Mouse (Mus musculus) hindbrain, embryonic 13.5 days (tissue): ENCODE data around the gene Dapk1. TPM values are rescaled to one million over a fixed set of nuclear protein-coding genes. Genes with fewer than 3 reads are reported as not detected.
"Not testable (repeated sequence)": the region's sequence is repeated elsewhere in the genome, so short reads cannot be mapped to it uniquely, and the experiment has no call there.

Experiments used
- ATAC-seq: fragments of 200-750 bp; cut with Nextera tagmentation; 2 replicates; pipeline ENCODE4 v1.8.0; 2017; ENCODE audit warnings: moderate TSS enrichment; ENCODE audit not compliant: low FRiP score
- H3K27ac ChIP-seq: fragments of 300-500 bp; sonication (generic); 2 replicates; pipeline ENCODE4 v1.5.1; 2015; ENCODE audit warnings: inconsistent platforms, mild to moderate bottlenecking, moderate library complexity
- H3K27me3 ChIP-seq: fragments of 300-500 bp; sonication (generic); 2 replicates; pipeline ENCODE4 v1.6.1; 2015; ENCODE audit warnings: mild to moderate bottlenecking, inconsistent platforms
- H3K36me3 ChIP-seq: fragments of 300-500 bp; sonication (generic); 2 replicates; pipeline ENCODE4 v1.6.1; 2015; ENCODE audit warnings: mild to moderate bottlenecking, inconsistent platforms
- H3K4me1 ChIP-seq: fragments of 300-500 bp; sonication (generic); replicated peaks from 2 replicates; pipeline ENCODE4 v1.6.1; 2015; ENCODE audit warnings: inconsistent platforms
- H3K4me2 ChIP-seq: fragments of 300-500 bp; sonication (generic); 2 replicates; pipeline ENCODE4 v1.6.1; 2015; ENCODE audit warnings: inconsistent platforms, mild to moderate bottlenecking, moderate library complexity
- H3K4me3 ChIP-seq: fragments of 300-500 bp; sonication (generic); 2 replicates; pipeline ENCODE4 v1.5.1; 2015; ENCODE audit warnings: mild to moderate bottlenecking, inconsistent platforms
- H3K9ac ChIP-seq: fragments of 300-500 bp; sonication (generic); 2 replicates; pipeline ENCODE4 v1.6.1; 2015; ENCODE audit warnings: mild to moderate bottlenecking, inconsistent platforms
- H3K9me3 ChIP-seq: fragments of 300-500 bp; sonication (generic); 2 replicates; pipeline ENCODE4 v1.6.1; 2016; ENCODE audit warnings: inconsistent platforms
- WGBS: fragments of 180-500 bp; shearing (Covaris S2); methylation state at CpG from one replicate; pipeline ENCODE4 v1.1.7; 2015; 5-methylcytosine and 5-hydroxymethylcytosine counted together
- polyA plus RNA-seq: library from polyadenylated mRNA; unstranded; fragments of >200 nt; fragmentation: Nextera tagmentation; extraction: Ambion mirVana; gene quantifications from 2 replicates; pipeline ENCODE4 v1.2.1, GENCODE M21; 2015

Gene Dapk1
- polyA plus RNA-seq, 1 experiment from 2014 or later, result 37.9 TPM

GRCm38 (mm10) chr13:60602416-60603251 lies 887 bp downstream of the Dapk1 start:
- H3K4me1 ChIP-seq, result peaks cover 41% of the 10 kb centered on the region
- peak overlapping the region; percentile 95 for H3K27ac ChIP-seq
- peak overlapping the region; percentile 65 for H3K4me2 ChIP-seq
- WGBS, result 4% methylated on average over 34 of the region's 34 CpGs
- no peaks in the 10 kb centered on the region for H3K9me3 ChIP-seq
- H3K9ac ChIP-seq, result peak overlapping the region; percentile 93
- peaks cover 17% of the 10 kb centered on the region; the same call in 1 of the 2 replicates for H3K36me3 ChIP-seq
- H3K4me3 ChIP-seq, result peak overlapping the region; percentile 89
- ATAC-seq, result peak; percentile 72
- no peaks in the 10 kb centered on the region for H3K27me3 ChIP-seq

- Histone ChIP-seq H3K4me1 (peaks cover 45% of the 10 kb centered on the region), H3K9ac (peak overlapping the region; percentile 93), H3K27me3 (no peaks in the 10 kb centered on the region), H3K9me3 (no peaks in the 10 kb centered on the region), H3K4me3 (peak overlapping the region; percentile 89), H3K4me2 (peak overlapping the region; percentile 65), H3K36me3 (peaks cover 18% of the 10 kb centered on the region; the same call in 1 of the 2 replicates), H3K27ac (peak overlapping the region; percentile 95)
- no peak for ATAC-seq
- WGBS, result 44% methylated on average over 5 of the region's 5 CpGs
Measured at GRCm38 (mm10) chr13:60603252-60603562, 1.5 kb downstream of the Dapk1 start.

GRCm38 (mm10) chr13:60607411-60607810 lies 5.7 kb downstream of the Dapk1 start:
- peaks cover 34% of the 10 kb centered on the region for H3K36me3 ChIP-seq
- no peaks in the 10 kb centered on the region for H3K9me3 ChIP-seq
- no peaks in the 10 kb centered on the region for H3K27me3 ChIP-seq
- WGBS, result 85% methylated on average over 8 of the region's 8 CpGs
- H3K9ac ChIP-seq, result no peak overlapping the region
- peaks cover 69% of the 10 kb centered on the region for H3K4me1 ChIP-seq
- ATAC-seq, result no peak
- H3K4me2 ChIP-seq, result no peak overlapping the region
- H3K27ac ChIP-seq, result no peak overlapping the region
- no peak overlapping the region for H3K4me3 ChIP-seq

- Histone ChIP-seq H3K9ac (no peak overlapping the region), H3K4me3 (no peak overlapping the region), H3K27ac (no peak overlapping the region), H3K4me1 (peaks cover 69% of the 10 kb centered on the region), H3K36me3 (peaks cover 36% of the 10 kb centered on the region), H3K4me2 (no peak overlapping the region), H3K9me3 (no peaks in the 10 kb centered on the region), H3K27me3 (no peaks in the 10 kb centered on the region)
- WGBS, result 79% methylated on average over 8 of the region's 8 CpGs
- no peak for ATAC-seq
Measured at GRCm38 (mm10) chr13:60608411-60609046, 6.8 kb downstream of the Dapk1 start.

DNA sequence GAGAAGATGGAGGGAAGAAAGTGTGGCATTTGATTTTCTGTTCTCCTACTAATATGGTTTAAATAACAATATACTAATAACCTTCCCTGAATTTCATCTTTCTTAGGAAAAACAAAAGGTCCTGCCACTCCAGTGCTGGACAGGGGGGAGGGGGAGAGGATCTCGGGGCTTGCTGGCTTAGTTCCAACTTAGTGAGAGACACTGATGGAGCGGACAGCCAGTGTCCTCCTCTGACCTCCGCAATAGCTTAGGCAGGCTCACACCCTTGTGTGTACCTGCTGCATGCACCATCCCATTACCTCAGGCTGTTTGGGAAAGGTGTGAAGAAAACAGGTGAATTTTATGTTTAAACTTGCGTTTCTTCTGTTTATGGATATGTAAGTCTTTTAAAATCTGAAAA lies 7.5 kb downstream of the Dapk1 start:
- Histone ChIP-seq H3K4me2 (no peak overlapping the region), H3K9ac (no peak overlapping the region), H3K4me3 (no peak overlapping the region), H3K4me1 (peaks cover 67% of the 10 kb centered on the region), H3K27ac (no peak overlapping the region), H3K36me3 (peaks cover 36% of the 10 kb centered on the region), H3K9me3 (no peaks in the 10 kb centered on the region), H3K27me3 (no peaks in the 10 kb centered on the region)
- ATAC-seq, result no peak
- WGBS, result 52% methylated on average over 4 of the region's 4 CpGs

- Histone ChIP-seq H3K4me2 (no peak overlapping the region), H3K36me3 (peaks cover 30% of the 10 kb centered on the region), H3K9ac (no peak overlapping the region), H3K27ac (no peak overlapping the region), H3K27me3 (no peaks in the 10 kb centered on the region), H3K9me3 (no peaks in the 10 kb centered on the region), H3K4me1 (peaks cover 68% of the 10 kb centered on the region), H3K4me3 (no peak overlapping the region)
- WGBS, result 39% methylated on average over 6 of the region's 6 CpGs
- ATAC-seq, result no peak
Measured at GRCm38 (mm10) chr13:60610558-60610957, 8.8 kb downstream of the Dapk1 start.

DNA sequence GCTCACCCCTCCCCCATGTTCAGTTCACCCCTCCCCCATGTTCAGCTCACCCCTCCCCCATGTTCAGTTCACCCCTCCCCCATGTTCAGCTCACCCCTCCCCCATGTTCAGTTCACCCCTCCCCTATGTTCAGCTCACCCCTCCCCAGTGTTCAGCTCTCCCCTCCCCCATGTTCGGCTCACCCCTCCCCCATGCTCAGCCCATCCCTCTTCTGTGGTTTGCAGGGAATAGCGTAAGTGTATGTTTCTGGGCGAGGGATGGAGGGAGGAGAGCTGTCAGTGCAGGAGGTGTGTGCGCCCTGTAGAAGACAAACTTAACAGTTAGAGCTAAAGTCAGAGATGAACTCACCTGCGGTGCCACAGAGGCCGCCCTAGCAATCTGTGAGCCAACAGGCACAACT lies 9.2 kb downstream of the Dapk1 start:
- Histone ChIP-seq H3K4me1 (peaks cover 68% of the 10 kb centered on the region), H3K36me3 (peaks cover 30% of the 10 kb centered on the region)
- H3K9ac ChIP-seq, H3K4me3 ChIP-seq, H3K27ac ChIP-seq, H3K4me2 ChIP-seq, H3K27me3 ChIP-seq, ATAC-seq, H3K9me3 ChIP-seq: not testable (repeated sequence)
- 80% methylated on average over 6 of the region's 6 CpGs for WGBS

DNA sequence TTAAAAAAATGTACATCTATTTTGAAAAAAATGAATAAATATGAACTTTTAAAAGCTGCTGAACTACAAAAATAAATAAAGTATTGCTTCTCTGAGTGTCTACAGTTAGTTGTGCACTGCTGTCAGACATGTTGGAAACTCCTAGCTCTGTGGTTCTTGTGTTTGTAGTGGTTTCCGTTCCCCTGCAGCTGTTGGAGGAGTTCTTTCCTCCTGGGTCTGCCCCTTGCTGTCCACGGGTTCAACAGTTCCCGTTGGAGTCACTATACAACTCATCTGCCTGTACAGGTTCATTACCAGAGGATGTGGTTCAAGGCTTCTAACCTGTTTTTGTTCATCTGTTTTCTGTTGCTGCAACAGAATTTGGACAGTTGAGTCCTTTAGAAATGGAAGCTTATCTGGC lies 10.4 kb downstream of the Dapk1 start:
- Histone ChIP-seq H3K4me1 (peaks cover 64% of the 10 kb centered on the region), H3K9ac (no peak overlapping the region), H3K36me3 (peaks cover 23% of the 10 kb centered on the region), H3K27ac (no peak overlapping the region), H3K27me3 (no peaks in the 10 kb centered on the region), H3K9me3 (no peaks in the 10 kb centered on the region), H3K4me3 (no peak overlapping the region), H3K4me2 (no peak overlapping the region)
- WGBS, result 72% methylated on average over 3 of the region's 3 CpGs
- no peak for ATAC-seq

DNA sequence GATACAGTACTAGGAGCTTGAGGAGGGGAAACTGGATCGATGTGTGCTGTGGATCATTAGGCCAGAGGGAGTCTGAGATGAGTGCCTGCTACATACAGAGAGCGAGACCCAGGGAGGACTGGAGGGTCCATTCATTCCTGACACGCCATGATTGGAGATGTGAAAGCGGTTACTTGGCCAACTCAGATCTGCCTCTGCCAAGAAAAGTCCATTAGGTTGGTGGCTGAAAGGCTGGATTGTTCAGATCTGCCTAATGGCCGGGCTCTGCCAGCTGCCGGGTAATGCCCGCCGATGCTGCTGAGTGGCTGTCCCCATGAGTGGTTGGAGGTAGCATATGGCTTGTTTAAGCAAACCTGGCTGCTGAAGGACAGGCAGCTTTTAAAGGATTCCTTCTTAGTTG lies 12.4 kb downstream of the Dapk1 start:
- peaks cover 63% of the 10 kb centered on the region for H3K4me1 ChIP-seq
- peaks cover 22% of the 10 kb centered on the region for H3K36me3 ChIP-seq
- H3K4me2 ChIP-seq, result no peak overlapping the region
- no peak overlapping the region for H3K9ac ChIP-seq
- WGBS, result 61% methylated on average over 8 of the region's 8 CpGs
- H3K27me3 ChIP-seq, result no peaks in the 10 kb centered on the region
- no peak overlapping the region for H3K4me3 ChIP-seq
- peak; percentile 70 for ATAC-seq
- peak overlapping the region; percentile 68 for H3K27ac ChIP-seq
- no peaks in the 10 kb centered on the region for H3K9me3 ChIP-seq

GRCm38 (mm10) chr13:60615057-60615650 lies 13.4 kb downstream of the Dapk1 start:
- Histone ChIP-seq H3K27me3 (no peaks in the 10 kb centered on the region), H3K36me3 (peaks cover 22% of the 10 kb centered on the region), H3K4me1 (peaks cover 66% of the 10 kb centered on the region), H3K9me3 (no peaks in the 10 kb centered on the region), H3K9ac (no peak overlapping the region), H3K4me3 (no peak overlapping the region), H3K27ac (0 out of 2 replicates have a peak overlapping the region, but pooled peaks have one; percentile 52), H3K4me2 (no peak overlapping the region)
- WGBS, result 70% methylated on average over 15 of the region's 15 CpGs
- ATAC-seq, result no peak

DNA sequence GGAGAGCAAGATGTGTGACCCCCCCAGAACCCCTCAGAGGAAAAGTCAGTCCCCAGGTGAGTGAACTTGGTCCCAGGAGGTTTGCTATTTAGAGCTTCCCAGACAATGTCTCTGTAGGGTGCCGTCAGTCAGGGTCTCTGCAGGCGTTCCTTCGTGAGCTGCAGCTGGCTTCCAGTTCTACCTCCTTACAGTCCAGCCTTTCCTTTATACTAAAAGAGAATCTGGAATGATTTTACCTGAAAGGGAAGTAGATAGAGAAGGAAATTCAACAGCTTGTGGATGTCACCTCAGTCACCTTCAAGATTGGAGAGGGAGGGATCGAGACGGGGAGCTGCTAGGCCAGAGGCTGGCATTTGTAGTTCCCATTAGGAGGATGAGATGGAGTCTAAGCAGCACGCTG lies 14.3 kb downstream of the Dapk1 start:
- Histone ChIP-seq H3K4me2 (no peak overlapping the region), H3K27me3 (no peaks in the 10 kb centered on the region), H3K4me1 (peaks cover 67% of the 10 kb centered on the region), H3K4me3 (no peak overlapping the region), H3K27ac (no peak overlapping the region), H3K36me3 (peaks cover 21% of the 10 kb centered on the region), H3K9me3 (no peaks in the 10 kb centered on the region), H3K9ac (no peak overlapping the region)
- ATAC-seq, result no peak
- WGBS, result 39% methylated on average over 6 of the region's 6 CpGs

- peaks cover 7% of the 10 kb centered on the region for H3K36me3 ChIP-seq
- H3K4me2 ChIP-seq, result no peak overlapping the region
- H3K27ac ChIP-seq, result 0 out of 2 replicates have a peak overlapping the region, but pooled peaks have one; percentile 12
- no peaks in the 10 kb centered on the region for H3K27me3 ChIP-seq
- WGBS, result 75% methylated on average over 9 of the region's 9 CpGs
- no peak overlapping the region for H3K4me3 ChIP-seq
- H3K4me1 ChIP-seq, result peaks cover 65% of the 10 kb centered on the region
- H3K9ac ChIP-seq, result no peak overlapping the region
- ATAC-seq, result no peak
- no peaks in the 10 kb centered on the region for H3K9me3 ChIP-seq
Measured at GRCm38 (mm10) chr13:60618287-60618686, 16.5 kb downstream of the Dapk1 start.
